Mouse (Mus musculus) heart, embryonic 15.5 days (tissue): Measurements from ENCODE around the gene Cobll1. TPM values are rescaled to one million over a fixed set of nuclear protein-coding genes. Genes with fewer than 3 reads are reported as not detected.

Source experiments
- ATAC-seq: fragments of 200-750 bp; cut with Nextera tagmentation; replicated peaks from 2 replicates; pipeline ENCODE4 v1.8.0; 2017; ENCODE audit warnings: low read depth, moderate TSS enrichment; ENCODE audit not compliant: insufficient number of reproducible peaks, insufficient read depth, low FRiP score
- H3K27ac ChIP-seq: fragments of 300-500 bp; sonication (generic); 2 replicates; pipeline ENCODE4 v1.5.1; 2015; ENCODE audit warnings: mild to moderate bottlenecking, inconsistent platforms
- H3K27me3 ChIP-seq: fragments of 300-500 bp; sonication (generic); 2 replicates; pipeline ENCODE4 v1.6.1; 2015; ENCODE audit warnings: inconsistent platforms
- H3K36me3 ChIP-seq: fragments of 300-500 bp; sonication (generic); 2 replicates; pipeline ENCODE4 v1.6.1; 2015; ENCODE audit warnings: mild to moderate bottlenecking, inconsistent platforms
- H3K4me1 ChIP-seq: fragments of 300-500 bp; sonication (generic); replicated peaks from 2 replicates; pipeline ENCODE4 v1.6.1; 2015; ENCODE audit warnings: inconsistent platforms
- H3K4me2 ChIP-seq: fragments of 300-500 bp; sonication (generic); 2 replicates; pipeline ENCODE4 v1.6.1; 2015; ENCODE audit warnings: inconsistent platforms, mild to moderate bottlenecking, moderate library complexity
- H3K4me3 ChIP-seq: fragments of 300-500 bp; sonication (generic); 2 replicates; pipeline ENCODE4 v1.5.1; 2015; ENCODE audit warnings: mild to moderate bottlenecking, inconsistent platforms
- H3K9ac ChIP-seq: fragments of 300-500 bp; sonication (generic); 2 replicates; pipeline ENCODE4 v1.6.1; 2015; ENCODE audit warnings: mild to moderate bottlenecking, inconsistent platforms
- H3K9me3 ChIP-seq: fragments of 300-500 bp; sonication (generic); replicated peaks from 2 replicates; pipeline ENCODE4 v1.6.1; 2016; ENCODE audit warnings: inconsistent platforms
- WGBS: fragments of 180-500 bp; shearing (Covaris S2); methylation state at CpG from one replicate; pipeline ENCODE4 v1.1.7; 2015; ENCODE audit warnings: mixed read lengths; 5-methylcytosine and 5-hydroxymethylcytosine counted together
- polyA plus RNA-seq: library from polyadenylated mRNA; unstranded; fragments of >200 nt; fragmentation: Nextera tagmentation; extraction: Ambion mirVana; gene quantifications from 2 replicates; pipeline ENCODE4 v1.2.1, GENCODE M21; 2015

Gene Cobll1
- polyA plus RNA-seq, 1 experiment from 2014 or later = 9.9 TPM

GRCm38 (mm10) chr2:65170693-65171456 is 68.3 kb downstream of the Cobll1 start:
- peaks cover 11% of the 10 kb centered on the region for H3K4me1 ChIP-seq
- H3K27me3 ChIP-seq = no peaks in the 10 kb centered on the region
- H3K36me3 ChIP-seq = no peaks in the 10 kb centered on the region
- H3K9ac ChIP-seq = no peak overlapping the region
- no peaks in the 10 kb centered on the region for H3K9me3 ChIP-seq
- no peak overlapping the region for H3K27ac ChIP-seq
- 83% methylated on average over 18 of the region's 18 CpGs for WGBS
- no peak for ATAC-seq
- H3K4me2 ChIP-seq = no peak overlapping the region
- H3K4me3 ChIP-seq = no peak overlapping the region

- Histone ChIP-seq H3K4me3 (no peak overlapping the region), H3K9ac (no peak overlapping the region), H3K9me3 (no peaks in the 10 kb centered on the region), H3K27ac (no peak overlapping the region), H3K4me2 (no peak overlapping the region), H3K27me3 (no peaks in the 10 kb centered on the region), H3K36me3 (no peaks in the 10 kb centered on the region), H3K4me1 (peaks cover 11% of the 10 kb centered on the region)
- WGBS = 88% methylated on average over 5 of the region's 5 CpGs
- ATAC-seq = no peak
These were observed 68.9 kb downstream of the Cobll1 start for GRCm38 (mm10) chr2:65170256-65170655.

DNA sequence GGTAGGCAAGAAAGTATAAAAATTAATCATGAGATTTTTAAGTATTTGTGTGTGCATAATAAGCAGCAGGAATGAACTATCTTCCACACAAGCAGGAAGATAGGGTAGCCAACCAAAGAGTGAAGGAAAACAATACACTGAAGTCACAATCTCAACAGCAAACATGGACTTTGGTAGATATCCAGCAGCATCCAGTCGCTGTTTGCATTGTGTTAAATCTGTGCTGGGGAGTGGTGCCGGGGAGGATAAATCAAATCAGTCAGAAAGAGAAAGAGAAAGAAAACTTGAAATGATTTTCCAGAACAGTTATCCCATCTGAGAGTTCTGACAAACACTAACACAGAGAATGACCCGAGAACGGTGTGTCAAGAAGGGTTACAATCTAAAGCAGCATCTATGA is 75.2 kb downstream of the Cobll1 start:
- Histone ChIP-seq H3K9ac (no peak overlapping the region), H3K4me3 (no peak overlapping the region), H3K36me3 (no peaks in the 10 kb centered on the region), H3K4me1 (no peaks in the 10 kb centered on the region), H3K9me3 (no peaks in the 10 kb centered on the region), H3K27me3 (no peaks in the 10 kb centered on the region), H3K27ac (no peak overlapping the region), H3K4me2 (no peak overlapping the region)
- WGBS = 62% methylated on average over 4 of the region's 4 CpGs
- ATAC-seq = no peak

- WGBS = 87% methylated on average over 5 of the region's 5 CpGs
These were observed 76.6 kb downstream of the Cobll1 start for GRCm38 (mm10) chr2:65162625-65163024.

GRCm38 (mm10) chr2:65161715-65162114 is 77.5 kb downstream of the Cobll1 start:
- ATAC-seq = no peak
- no peak overlapping the region for H3K4me3 ChIP-seq
- no peaks in the 10 kb centered on the region for H3K9me3 ChIP-seq
- no peak overlapping the region for H3K4me2 ChIP-seq
- H3K4me1 ChIP-seq = no peaks in the 10 kb centered on the region
- no peak overlapping the region for H3K27ac ChIP-seq
- no peaks in the 10 kb centered on the region for H3K27me3 ChIP-seq
- H3K36me3 ChIP-seq = no peaks in the 10 kb centered on the region
- 78% methylated on average over 2 of the region's 2 CpGs for WGBS
- no peak overlapping the region for H3K9ac ChIP-seq

More at GRCm38 (mm10) chr2:65162625-65163024, 76.6 kb downstream of the Cobll1 start:
- H3K4me2 ChIP-seq = no peak overlapping the region
- no peak for ATAC-seq
- H3K27me3 ChIP-seq = no peaks in the 10 kb centered on the region
- no peaks in the 10 kb centered on the region for H3K36me3 ChIP-seq
- no peaks in the 10 kb centered on the region for H3K9me3 ChIP-seq
- no peak overlapping the region for H3K9ac ChIP-seq
- H3K4me1 ChIP-seq = no peaks in the 10 kb centered on the region
- H3K27ac ChIP-seq = no peak overlapping the region
- H3K4me3 ChIP-seq = no peak overlapping the region

DNA sequence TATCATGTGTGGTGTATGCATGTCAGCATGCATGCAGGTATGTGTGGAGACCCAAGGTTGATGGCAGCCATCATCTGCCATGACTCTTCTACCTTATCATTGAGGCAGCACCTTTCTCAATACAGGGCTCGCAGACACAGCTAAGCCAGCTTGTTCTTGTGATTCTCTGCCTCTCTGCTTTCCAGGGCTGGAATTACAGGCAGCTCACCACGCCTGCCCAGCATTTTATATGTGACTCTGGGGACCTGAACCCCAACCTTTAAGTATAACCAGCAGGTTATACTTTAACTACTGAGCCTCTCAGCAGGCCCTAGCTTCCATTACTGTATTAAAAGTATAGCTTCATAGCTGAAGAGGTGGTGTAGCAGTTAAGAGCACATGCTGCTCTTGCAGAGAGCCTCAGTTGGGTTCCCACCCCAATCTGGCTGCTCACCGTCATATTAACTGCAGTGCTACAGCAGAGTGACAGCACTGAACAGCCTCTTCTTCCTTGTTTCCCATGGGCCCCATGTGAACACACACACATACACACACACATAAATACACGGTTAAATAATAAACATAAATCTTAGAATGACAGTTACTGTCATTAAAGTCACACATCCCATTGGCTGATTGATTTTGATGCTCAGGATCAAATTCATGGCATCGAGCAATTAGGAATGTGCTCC is 81.1 kb downstream of the Cobll1 start:
- 82% methylated on average over 5 of the region's 5 CpGs for WGBS

GRCm38 (mm10) chr2:65157325-65157724 is 81.9 kb downstream of the Cobll1 start:
- WGBS = 72% methylated on average over 2 of the region's 2 CpGs
- no peaks in the 10 kb centered on the region for H3K9me3 ChIP-seq
- no peak overlapping the region for H3K9ac ChIP-seq
- H3K27ac ChIP-seq = no peak overlapping the region
- no peak overlapping the region for H3K4me2 ChIP-seq
- ATAC-seq = no peak
- H3K4me3 ChIP-seq = no peak overlapping the region
- H3K27me3 ChIP-seq = no peaks in the 10 kb centered on the region
- no peaks in the 10 kb centered on the region for H3K4me1 ChIP-seq
- no peaks in the 10 kb centered on the region for H3K36me3 ChIP-seq

More for the DNA sequence above, 81.1 kb downstream of the Cobll1 start:
- Histone ChIP-seq H3K9me3 (no peaks in the 10 kb centered on the region), H3K4me1 (no peaks in the 10 kb centered on the region), H3K4me2 (no peak overlapping the region), H3K27me3 (no peaks in the 10 kb centered on the region), H3K27ac (no peak overlapping the region), H3K36me3 (no peaks in the 10 kb centered on the region), H3K9ac (no peak overlapping the region), H3K4me3 (no peak overlapping the region)
- ATAC-seq = no peak

GRCm38 (mm10) chr2:65148928-65149327 is 90.3 kb downstream of the Cobll1 start:
- Histone ChIP-seq H3K9ac (no peak overlapping the region), H3K27me3 (no peaks in the 10 kb centered on the region), H3K4me2 (no peak overlapping the region), H3K36me3 (no peaks in the 10 kb centered on the region; the same call in 1 of the 2 replicates), H3K9me3 (no peaks in the 10 kb centered on the region), H3K27ac (no peak overlapping the region), H3K4me1 (no peaks in the 10 kb centered on the region), H3K4me3 (no peak overlapping the region)
- ATAC-seq = no peak
- 83% methylated on average over 6 of the region's 6 CpGs for WGBS

GRCm38 (mm10) chr2:65147431-65147830 is 91.8 kb downstream of the Cobll1 start:
- H3K4me3 ChIP-seq = no peak overlapping the region
- no peaks in the 10 kb centered on the region; the same call in 1 of the 2 replicates for H3K36me3 ChIP-seq
- no peak overlapping the region for H3K4me2 ChIP-seq
- no peaks in the 10 kb centered on the region for H3K4me1 ChIP-seq
- no peak overlapping the region for H3K9ac ChIP-seq
- no peaks in the 10 kb centered on the region for H3K9me3 ChIP-seq
- H3K27ac ChIP-seq = no peak overlapping the region
- no peaks in the 10 kb centered on the region for H3K27me3 ChIP-seq
- WGBS = 70% methylated on average over 1 of the region's 1 CpGs
- ATAC-seq = no peak

DNA sequence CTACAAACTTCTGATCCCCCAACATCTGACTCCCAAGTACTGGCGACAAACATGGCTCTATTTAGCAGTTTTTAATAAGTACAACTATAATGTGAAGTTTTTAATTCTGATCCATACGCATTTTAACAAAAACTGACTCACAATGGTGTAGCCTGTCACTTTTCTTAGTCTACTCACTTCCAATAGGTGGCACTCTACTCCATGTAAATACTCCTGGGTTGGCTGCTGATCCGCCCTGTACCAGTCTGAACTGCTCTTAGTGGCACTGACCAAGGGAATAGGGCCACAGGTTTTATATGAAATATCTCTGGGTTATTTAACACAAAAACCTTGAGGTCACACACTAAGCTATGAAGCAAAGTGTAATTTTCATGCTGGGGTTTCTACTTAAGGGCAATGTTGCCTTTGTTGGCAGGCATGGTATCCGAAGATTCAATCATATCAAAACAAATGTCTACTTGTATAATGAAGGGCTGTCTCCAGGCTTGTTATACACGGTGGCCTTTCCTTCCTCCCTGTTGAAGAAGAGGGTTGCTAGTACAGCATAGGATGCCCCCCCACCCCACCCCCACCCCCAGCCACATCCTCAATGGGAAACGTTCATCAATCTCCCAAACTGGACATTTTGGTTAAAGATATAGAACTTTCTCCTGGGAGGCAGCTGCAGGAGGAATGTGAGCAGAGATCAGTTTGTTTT is 93.6 kb downstream of the Cobll1 start:
- Histone ChIP-seq H3K9ac (no peak overlapping the region), H3K27ac (no peak overlapping the region), H3K9me3 (no peaks in the 10 kb centered on the region), H3K36me3 (no peaks in the 10 kb centered on the region; the same call in 1 of the 2 replicates), H3K27me3 (no peaks in the 10 kb centered on the region), H3K4me3 (no peak overlapping the region), H3K4me2 (no peak overlapping the region), H3K4me1 (peaks cover 8% of the 10 kb centered on the region)
- 48% methylated on average over 6 of the region's 6 CpGs for WGBS
- ATAC-seq = peak; percentile 53; the same call in 1 of the 2 replicates

GRCm38 (mm10) chr2:65141093-65141661 is 98.0 kb downstream of the Cobll1 start:
- Histone ChIP-seq H3K9ac (no peak overlapping the region), H3K9me3 (no peaks in the 10 kb centered on the region), H3K36me3 (no peaks in the 10 kb centered on the region), H3K4me1 (peaks cover 21% of the 10 kb centered on the region), H3K27me3 (no peaks in the 10 kb centered on the region), H3K27ac (peak overlapping the region; percentile 24; the same call in 1 of the 2 replicates), H3K4me2 (no peak overlapping the region), H3K4me3 (no peak overlapping the region)
- no peak for ATAC-seq
- WGBS = 56% methylated on average over 4 of the region's 4 CpGs
